Mouse (Mus musculus): Measurements from ENCODE around the gene Cobl. TPM values are rescaled to one million over a fixed set of nuclear protein-coding genes. Genes with fewer than 3 reads are reported as not detected.

Cobl gene
- polyA plus RNA-seq, 1 experiment from 2014 or later, result 1.1 TPM

DNA sequence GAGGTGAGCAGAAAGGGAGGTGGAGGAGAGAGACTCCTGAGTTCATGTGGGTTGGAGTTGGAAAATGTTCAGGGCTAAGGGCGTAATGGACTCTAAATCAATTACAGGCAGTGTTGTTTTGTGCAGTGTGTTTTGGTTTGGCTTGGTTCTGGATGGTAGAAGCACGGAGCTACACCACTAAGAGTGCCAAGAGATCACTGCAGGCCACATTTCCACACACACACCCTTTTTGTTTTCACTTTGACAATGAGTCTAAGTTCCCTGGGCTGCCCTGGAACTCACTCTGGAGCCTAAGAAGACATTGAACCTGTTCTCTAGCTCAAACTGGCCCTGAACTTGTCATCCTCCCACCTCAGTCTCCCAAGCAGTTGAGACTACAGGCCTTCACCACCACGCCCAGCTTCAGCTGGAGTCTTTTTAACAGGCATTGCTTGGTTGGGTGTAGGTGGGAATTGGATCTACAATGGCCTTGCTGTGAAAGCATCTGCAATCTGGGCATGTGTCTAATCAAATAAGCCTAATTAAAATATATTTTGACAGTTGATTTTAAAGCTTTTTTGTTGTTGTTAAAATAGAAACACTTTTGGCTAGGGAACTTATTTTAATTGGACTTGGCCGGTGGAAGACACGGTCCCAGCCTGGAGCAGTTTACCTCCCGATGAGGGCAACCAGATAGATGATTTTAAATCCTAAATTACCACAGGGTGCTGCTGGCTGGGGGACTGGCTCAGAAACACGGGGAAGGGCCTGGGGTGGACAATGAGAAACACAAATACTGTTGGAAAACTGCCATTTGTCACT lies 4.8 kb downstream of the Cobl start:
- DNase-seq (ENCODE audit: low spot score) (no peak), ATAC-seq (ENCODE audit: insufficient number of reproducible peaks, low FRiP score, low TSS enrichment, low read depth) (no peak)
- 78% methylated on average over 7 of the region's 7 CpGs for WGBS
- Histone ChIP-seq H3K27me3 (ENCODE audit: control insufficient read depth, insufficient read depth, low read length) (peaks cover 14% of the 10 kb centered on the region), H3K4me1 (ENCODE audit: control insufficient read depth, insufficient read depth, low read length) (peaks cover 3% of the 10 kb centered on the region; the same call in 1 of the 2 replicates), H3K27ac (replicated peaks; ENCODE audit: low read depth, low read length) (no peak overlapping the region), H3K4me2 (ENCODE audit: low read depth, severe bottlenecking) (no peak overlapping the region), H3K9ac (ENCODE audit: low read length) (no peak overlapping the region), H3K4me3 (ENCODE audit: low read depth, low read length) (no peak overlapping the region), H3K9me3 (ENCODE audit: control insufficient read depth, low read length) (no peaks in the 10 kb centered on the region), H3K36me3 (ENCODE audit: control insufficient read depth, insufficient read depth, low read length) (no peaks in the 10 kb centered on the region)

DNA sequence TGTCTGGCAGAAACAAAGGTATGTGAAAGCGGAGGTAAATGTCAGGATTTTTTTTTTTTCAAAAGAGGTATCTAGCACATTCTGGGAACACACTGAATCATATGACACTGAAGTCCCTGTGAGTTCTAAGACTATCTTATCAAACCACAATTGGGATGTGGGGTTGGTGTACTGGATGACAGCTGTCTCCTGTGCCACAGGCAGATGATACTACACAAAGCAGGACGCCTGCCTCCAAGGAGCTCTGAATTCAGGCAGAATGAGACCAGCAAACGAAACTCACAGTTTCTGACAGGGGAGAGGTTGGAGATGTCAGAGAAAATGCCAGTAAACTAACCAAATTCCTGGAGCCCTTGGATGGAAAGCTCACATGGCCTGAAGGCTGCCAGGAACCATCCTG lies 5.9 kb downstream of the Cobl start:
- no peak overlapping the region for H3K4me3 ChIP-seq (ENCODE audit: low read depth, low read length)
- no peak overlapping the region for H3K4me2 ChIP-seq (ENCODE audit: low read depth, severe bottlenecking)
- H3K36me3 ChIP-seq (ENCODE audit: control insufficient read depth, insufficient read depth, low read length), result no peaks in the 10 kb centered on the region
- no peaks in the 10 kb centered on the region for H3K4me1 ChIP-seq (ENCODE audit: control insufficient read depth, insufficient read depth, low read length)
- H3K27ac ChIP-seq (replicated peaks; ENCODE audit: low read depth, low read length), result no peak overlapping the region
- H3K9me3 ChIP-seq (ENCODE audit: control insufficient read depth, low read length), result no peaks in the 10 kb centered on the region
- no peak overlapping the region for H3K9ac ChIP-seq (ENCODE audit: low read length)
- ATAC-seq (ENCODE audit: insufficient number of reproducible peaks, low FRiP score, low TSS enrichment, low read depth) (no peak), DNase-seq (ENCODE audit: low spot score) (no peak)
- peaks cover 3% of the 10 kb centered on the region for H3K27me3 ChIP-seq (ENCODE audit: control insufficient read depth, insufficient read depth, low read length)
- WGBS, result 73% methylated on average over 3 of the region's 3 CpGs

- Histone ChIP-seq H3K27ac (replicated peaks; ENCODE audit: low read depth, low read length) (no peak overlapping the region), H3K4me2 (ENCODE audit: low read depth, severe bottlenecking) (no peak overlapping the region), H3K36me3 (ENCODE audit: control insufficient read depth, insufficient read depth, low read length) (no peaks in the 10 kb centered on the region), H3K9me3 (ENCODE audit: control insufficient read depth, low read length) (no peaks in the 10 kb centered on the region), H3K4me1 (ENCODE audit: control insufficient read depth, insufficient read depth, low read length) (no peaks in the 10 kb centered on the region), H3K4me3 (ENCODE audit: low read depth, low read length) (no peak overlapping the region), H3K27me3 (ENCODE audit: control insufficient read depth, insufficient read depth, low read length) (no peaks in the 10 kb centered on the region), H3K9ac (ENCODE audit: low read length) (no peak overlapping the region)
- WGBS, result 81% methylated on average over 2 of the region's 2 CpGs
- DNase-seq (ENCODE audit: low spot score), result no peak
- no peak for ATAC-seq (ENCODE audit: insufficient number of reproducible peaks, low FRiP score, low TSS enrichment, low read depth)
Observed at GRCm38 (mm10) chr11:12458392-12458791, 6.4 kb downstream of the Cobl start.

- 89% methylated on average over 3 of the region's 3 CpGs for WGBS
- ATAC-seq (ENCODE audit: insufficient number of reproducible peaks, low FRiP score, low TSS enrichment, low read depth), result no peak
- no peak overlapping the region for H3K9ac ChIP-seq (ENCODE audit: low read length)
Observed at GRCm38 (mm10) chr11:12448101-12448500, 16.7 kb downstream of the Cobl start.

GRCm38 (mm10) chr11:12445222-12445621 lies 19.5 kb downstream of the Cobl start:
- H3K4me3 ChIP-seq (ENCODE audit: low read depth, low read length), result no peak overlapping the region
- H3K4me1 ChIP-seq (ENCODE audit: control insufficient read depth, insufficient read depth, low read length), result no peaks in the 10 kb centered on the region
- H3K27me3 ChIP-seq (ENCODE audit: control insufficient read depth, insufficient read depth, low read length), result no peaks in the 10 kb centered on the region
- H3K36me3 ChIP-seq (ENCODE audit: control insufficient read depth, insufficient read depth, low read length), result no peaks in the 10 kb centered on the region
- no peaks in the 10 kb centered on the region for H3K9me3 ChIP-seq (ENCODE audit: control insufficient read depth, low read length)
- H3K27ac ChIP-seq (replicated peaks; ENCODE audit: low read depth, low read length), result no peak overlapping the region
- H3K4me2 ChIP-seq (ENCODE audit: low read depth, severe bottlenecking), result no peak overlapping the region
- ATAC-seq (ENCODE audit: insufficient number of reproducible peaks, low FRiP score, low TSS enrichment, low read depth), result peak; percentile 59; the same call in 1 of the 2 replicates
- no peak overlapping the region for H3K9ac ChIP-seq (ENCODE audit: low read length)
- no peak for DNase-seq (ENCODE audit: low spot score)
- WGBS, result 37% methylated on average over 2 of the region's 2 CpGs

More at GRCm38 (mm10) chr11:12448101-12448500, 16.7 kb downstream of the Cobl start:
- no peaks in the 10 kb centered on the region for H3K9me3 ChIP-seq (ENCODE audit: control insufficient read depth, low read length)
- no peaks in the 10 kb centered on the region for H3K4me1 ChIP-seq (ENCODE audit: control insufficient read depth, insufficient read depth, low read length)
- no peaks in the 10 kb centered on the region for H3K27me3 ChIP-seq (ENCODE audit: control insufficient read depth, insufficient read depth, low read length)
- no peak for DNase-seq (ENCODE audit: low spot score)
- no peaks in the 10 kb centered on the region for H3K36me3 ChIP-seq (ENCODE audit: control insufficient read depth, insufficient read depth, low read length)
- no peak overlapping the region for H3K4me3 ChIP-seq (ENCODE audit: low read depth, low read length)
- no peak overlapping the region for H3K4me2 ChIP-seq (ENCODE audit: low read depth, severe bottlenecking)
- H3K27ac ChIP-seq (replicated peaks; ENCODE audit: low read depth, low read length), result no peak overlapping the region

DNA sequence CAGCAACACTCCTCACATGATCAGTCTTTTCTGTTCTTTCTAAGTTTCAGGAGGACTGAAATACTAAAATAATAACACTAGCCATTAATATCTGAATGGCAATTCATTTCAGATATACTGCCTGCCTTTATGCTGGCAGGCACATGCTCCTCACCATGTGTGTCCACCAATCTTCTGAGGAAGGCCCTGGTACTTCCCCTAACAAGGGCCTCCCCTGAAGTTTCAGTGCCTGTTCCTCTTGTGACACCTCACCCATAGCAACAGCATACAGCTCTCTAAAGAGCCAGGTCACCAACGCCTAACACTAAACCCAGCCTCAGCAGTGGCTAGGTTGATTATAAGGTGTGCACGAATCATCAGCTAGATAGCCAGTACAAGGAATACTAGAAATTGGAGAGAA lies 20.5 kb downstream of the Cobl start:
- H3K36me3 ChIP-seq (ENCODE audit: control insufficient read depth, insufficient read depth, low read length), result no peaks in the 10 kb centered on the region
- no peak overlapping the region for H3K27ac ChIP-seq (replicated peaks; ENCODE audit: low read depth, low read length)
- no peaks in the 10 kb centered on the region for H3K27me3 ChIP-seq (ENCODE audit: control insufficient read depth, insufficient read depth, low read length)
- ATAC-seq (ENCODE audit: insufficient number of reproducible peaks, low FRiP score, low TSS enrichment, low read depth) (no peak), DNase-seq (ENCODE audit: low spot score) (no peak)
- WGBS, result 86% methylated on average over 2 of the region's 2 CpGs
- no peak overlapping the region for H3K4me2 ChIP-seq (ENCODE audit: low read depth, severe bottlenecking)
- H3K9ac ChIP-seq (ENCODE audit: low read length), result no peak overlapping the region
- H3K9me3 ChIP-seq (ENCODE audit: control insufficient read depth, low read length), result no peaks in the 10 kb centered on the region
- H3K4me3 ChIP-seq (ENCODE audit: low read depth, low read length), result no peak overlapping the region
- no peaks in the 10 kb centered on the region for H3K4me1 ChIP-seq (ENCODE audit: control insufficient read depth, insufficient read depth, low read length)

GRCm38 (mm10) chr11:12443614-12444013 lies 21.1 kb downstream of the Cobl start:
- Histone ChIP-seq H3K9me3 (ENCODE audit: control insufficient read depth, low read length) (no peaks in the 10 kb centered on the region), H3K4me3 (ENCODE audit: low read depth, low read length) (no peak overlapping the region), H3K9ac (ENCODE audit: low read length) (no peak overlapping the region), H3K27ac (replicated peaks; ENCODE audit: low read depth, low read length) (no peak overlapping the region), H3K4me1 (ENCODE audit: control insufficient read depth, insufficient read depth, low read length) (no peaks in the 10 kb centered on the region), H3K36me3 (ENCODE audit: control insufficient read depth, insufficient read depth, low read length) (no peaks in the 10 kb centered on the region), H3K27me3 (ENCODE audit: control insufficient read depth, insufficient read depth, low read length) (no peaks in the 10 kb centered on the region), H3K4me2 (ENCODE audit: low read depth, severe bottlenecking) (no peak overlapping the region)
- DNase-seq (ENCODE audit: low spot score), result no peak
- WGBS, result 87% methylated on average over 4 of the region's 4 CpGs
- ATAC-seq (ENCODE audit: insufficient number of reproducible peaks, low FRiP score, low TSS enrichment, low read depth), result no peak

GRCm38 (mm10) chr11:12443185-12443584 lies 21.6 kb downstream of the Cobl start:
- H3K9me3 ChIP-seq (ENCODE audit: control insufficient read depth, low read length), result no peaks in the 10 kb centered on the region
- H3K9ac ChIP-seq (ENCODE audit: low read length), result no peak overlapping the region
- no peak overlapping the region for H3K27ac ChIP-seq (replicated peaks; ENCODE audit: low read depth, low read length)
- 76% methylated on average over 5 of the region's 5 CpGs for WGBS
- no peaks in the 10 kb centered on the region for H3K27me3 ChIP-seq (ENCODE audit: control insufficient read depth, insufficient read depth, low read length)
- no peak overlapping the region for H3K4me2 ChIP-seq (ENCODE audit: low read depth, severe bottlenecking)
- no peaks in the 10 kb centered on the region for H3K4me1 ChIP-seq (ENCODE audit: control insufficient read depth, insufficient read depth, low read length)
- no peaks in the 10 kb centered on the region for H3K36me3 ChIP-seq (ENCODE audit: control insufficient read depth, insufficient read depth, low read length)
- DNase-seq (ENCODE audit: low spot score) (no peak), ATAC-seq (ENCODE audit: insufficient number of reproducible peaks, low FRiP score, low TSS enrichment, low read depth) (no peak)
- no peak overlapping the region for H3K4me3 ChIP-seq (ENCODE audit: low read depth, low read length)

DNA sequence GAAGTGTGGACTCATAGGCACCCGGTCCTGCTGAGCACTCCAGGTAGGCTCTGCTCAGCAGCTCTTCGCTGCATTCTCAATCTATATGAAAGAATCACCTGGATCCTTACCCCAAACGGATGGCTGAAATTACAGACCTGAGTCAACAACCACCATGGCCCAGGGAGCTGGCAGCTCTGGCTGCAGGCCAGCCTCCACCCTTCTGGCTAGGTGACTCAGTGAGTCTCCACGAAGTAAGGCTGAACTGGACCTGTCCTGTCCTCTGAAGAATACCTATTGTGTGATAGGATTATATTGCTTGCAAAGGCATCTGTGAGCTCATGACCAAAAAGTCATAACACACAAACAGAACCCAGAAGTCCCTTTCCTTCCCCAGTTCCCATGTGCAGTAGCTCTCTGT lies 22.5 kb downstream of the Cobl start:
- Histone ChIP-seq H3K4me2 (ENCODE audit: low read depth, severe bottlenecking) (no peak overlapping the region), H3K9ac (ENCODE audit: low read length) (no peak overlapping the region), H3K27ac (replicated peaks; ENCODE audit: low read depth, low read length) (no peak overlapping the region), H3K4me3 (ENCODE audit: low read depth, low read length) (no peak overlapping the region), H3K36me3 (ENCODE audit: control insufficient read depth, insufficient read depth, low read length) (no peaks in the 10 kb centered on the region), H3K4me1 (ENCODE audit: control insufficient read depth, insufficient read depth, low read length) (no peaks in the 10 kb centered on the region), H3K9me3 (ENCODE audit: control insufficient read depth, low read length) (no peaks in the 10 kb centered on the region), H3K27me3 (ENCODE audit: control insufficient read depth, insufficient read depth, low read length) (no peaks in the 10 kb centered on the region)
- no peak for ATAC-seq (ENCODE audit: insufficient number of reproducible peaks, low FRiP score, low TSS enrichment, low read depth)
- WGBS, result 86% methylated on average over 4 of the region's 4 CpGs
- DNase-seq (ENCODE audit: low spot score), result no peak

Data from limb, embryonic 11.5 days (tissue).